Mouse (Mus musculus) erythroblast, embryonic 14.5 days (primary cell): ENCODE measurements around the gene Cux1.

Experiments
- GATA1 ChIP-seq: IDR thresholded peaks from 2 replicates; pipeline ENCODE4 v1.6.1; 2012; ENCODE audit warnings: low read length, inconsistent platforms, mixed read lengths
- TAL1 ChIP-seq: IDR thresholded peaks from 3 replicates; pipeline ENCODE4 v1.6.1; 2012; ENCODE audit warnings: low read length, inconsistent platforms, mixed read lengths

DNA sequence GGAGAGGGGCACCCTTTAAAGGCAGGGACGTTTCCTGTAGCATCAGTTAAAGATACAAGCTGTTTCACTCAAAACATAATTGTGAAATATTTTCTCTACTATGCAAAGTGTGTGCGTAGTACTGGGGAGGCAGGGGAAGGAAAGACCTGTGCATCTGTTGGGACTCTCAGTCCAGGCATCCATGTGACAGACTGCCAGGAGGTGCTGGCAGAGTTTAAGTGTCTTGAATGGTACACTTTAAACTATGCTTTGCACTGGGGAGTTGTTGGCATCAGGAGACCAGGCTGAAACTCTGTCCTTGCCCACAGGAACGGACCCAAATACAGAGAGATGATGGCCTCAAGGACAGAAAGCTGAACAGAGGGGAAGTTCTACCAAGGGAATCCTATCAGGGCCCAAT, 182.1 kb downstream of the Cux1 start:
- TF ChIP-seq GATA1 (no peak), TAL1 (no peak)
